Mouse (Mus musculus): Measurements from ENCODE around the gene Tmem255a.

The Tmem255a gene

GRCm38 (mm10) chrX:38251851-38252571 lies at the start of gene Tmem255a:
Gene Tmem255a (minus strand): TSS chrX:38252439.
- in situ Hi-C loops (cut with MboI; ENCODE audit: low pct_unique_long_range_greater_than_20kb in 1 of 2, low sequenced_read_pairs in 2 of 2, unreplicated experiment in 1 of 2) = no loop called here

- in situ Hi-C loops (cut with MboI; ENCODE audit: low pct_unique_long_range_greater_than_20kb in 1 of 2, low sequenced_read_pairs in 2 of 2, unreplicated experiment in 1 of 2) = no loop called here
Observed at GRCm38 (mm10) chrX:38259610-38260009, 7.4 kb upstream of the Tmem255a start.

DNA sequence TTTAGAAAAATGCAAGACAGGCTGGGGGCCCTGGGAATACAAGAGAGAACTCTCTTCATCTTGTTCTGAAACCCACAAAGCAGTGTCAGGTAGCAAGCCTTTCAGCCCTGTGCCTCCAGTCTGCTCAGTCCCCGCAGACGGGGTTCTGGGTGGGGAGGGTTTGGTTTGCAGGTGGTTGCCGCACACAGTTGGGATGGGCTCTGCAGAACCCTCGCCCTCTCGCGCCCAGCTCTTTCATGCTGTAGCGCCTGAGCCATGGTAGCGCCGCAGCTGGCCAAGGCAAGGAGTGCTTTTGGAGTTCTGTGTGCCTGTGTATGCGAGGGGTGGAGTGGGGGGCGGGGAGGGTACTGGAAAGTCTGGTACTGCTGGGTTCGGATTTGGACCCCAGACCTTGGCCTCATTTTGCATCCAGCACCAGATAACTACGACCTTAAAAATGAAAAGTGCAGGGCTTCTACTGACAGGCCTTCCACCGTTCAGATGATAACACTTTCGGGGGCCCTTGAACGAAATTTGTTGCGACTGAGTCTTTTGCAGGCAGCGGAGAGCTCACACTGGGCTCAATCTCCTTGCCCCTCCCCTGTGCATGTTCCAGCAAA lies 1.8 kb downstream of the Tmem255a start:
- in situ Hi-C loops (cut with MboI; ENCODE audit: low pct_unique_long_range_greater_than_20kb in 1 of 2, low sequenced_read_pairs in 2 of 2, unreplicated experiment in 1 of 2) = no loop called here

GRCm38 (mm10) chrX:38249640-38250351 lies 2.4 kb downstream of the Tmem255a start:
- in situ Hi-C loops (cut with MboI; ENCODE audit: low pct_unique_long_range_greater_than_20kb in 1 of 2, low sequenced_read_pairs in 2 of 2, unreplicated experiment in 1 of 2) = loop anchor here (25.0 kb wide), 6 partner anchors 88 to 413 kb away; partner anchors contain the start of gene C1galt1c1 (in 1 of the 2)

GRCm38 (mm10) chrX:38247601-38248000 lies 4.6 kb downstream of the Tmem255a start:
- in situ Hi-C loops (cut with MboI; ENCODE audit: low pct_unique_long_range_greater_than_20kb in 1 of 2, low sequenced_read_pairs in 2 of 2, unreplicated experiment in 1 of 2) = loop anchor here (25.0 kb wide), 6 partner anchors 90 to 415 kb away; partner anchors contain the start of gene C1galt1c1 (in 1 of the 2)

DNA sequence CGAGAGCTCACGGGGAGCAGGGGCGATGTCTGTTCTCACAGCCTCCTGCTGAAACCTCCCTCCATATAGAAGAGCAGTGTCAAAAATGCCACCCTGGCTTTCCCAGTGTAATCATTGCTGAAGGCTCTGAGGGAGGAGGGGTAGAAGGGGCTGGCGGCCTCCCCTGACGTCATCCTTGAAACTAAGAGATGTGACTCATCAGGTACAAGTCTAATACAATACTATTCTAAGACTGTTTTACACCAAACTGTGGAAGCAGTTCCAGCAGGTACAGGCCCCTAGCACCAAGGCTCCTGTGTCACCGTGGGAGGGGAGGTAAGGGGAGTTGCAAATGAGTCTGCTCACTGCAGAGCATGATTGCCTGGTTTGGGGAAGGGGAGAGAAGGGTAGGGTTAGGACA lies 5.1 kb downstream of the Tmem255a start:
- in situ Hi-C loops (cut with MboI; ENCODE audit: low pct_unique_long_range_greater_than_20kb in 1 of 2, low sequenced_read_pairs in 2 of 2, unreplicated experiment in 1 of 2) = loop anchor here (25.0 kb wide), 6 partner anchors 90 to 415 kb away; partner anchors contain the start of gene C1galt1c1 (in 1 of the 2)

DNA sequence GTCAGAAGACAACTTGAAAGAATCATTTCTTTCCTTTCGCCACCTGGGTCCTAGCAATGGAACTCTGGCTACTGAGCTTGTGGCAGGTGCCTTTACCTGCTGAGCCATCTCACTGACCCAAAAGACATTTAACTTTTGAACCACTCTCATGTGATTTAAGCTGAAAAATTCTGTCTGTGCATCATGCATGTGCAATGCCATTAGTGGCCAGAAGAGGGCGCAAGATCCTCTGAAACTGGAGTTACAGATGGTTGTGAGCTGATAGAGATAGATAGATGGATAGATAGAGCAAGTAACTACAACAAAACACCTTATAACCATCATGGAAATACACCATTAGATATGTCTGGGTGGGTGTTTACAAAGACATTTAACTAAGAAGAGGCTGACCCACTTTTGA lies 14.5 kb downstream of the Tmem255a start:
- in situ Hi-C loops (cut with MboI; ENCODE audit: low pct_unique_long_range_greater_than_20kb in 1 of 2, low sequenced_read_pairs in 2 of 2, unreplicated experiment in 1 of 2) = loop anchor here (10.0 to 25.0 kb wide), 7 partner anchors 100 to 425 kb away; partner anchors contain the start of gene C1galt1c1 (in 1 of the 2)

DNA sequence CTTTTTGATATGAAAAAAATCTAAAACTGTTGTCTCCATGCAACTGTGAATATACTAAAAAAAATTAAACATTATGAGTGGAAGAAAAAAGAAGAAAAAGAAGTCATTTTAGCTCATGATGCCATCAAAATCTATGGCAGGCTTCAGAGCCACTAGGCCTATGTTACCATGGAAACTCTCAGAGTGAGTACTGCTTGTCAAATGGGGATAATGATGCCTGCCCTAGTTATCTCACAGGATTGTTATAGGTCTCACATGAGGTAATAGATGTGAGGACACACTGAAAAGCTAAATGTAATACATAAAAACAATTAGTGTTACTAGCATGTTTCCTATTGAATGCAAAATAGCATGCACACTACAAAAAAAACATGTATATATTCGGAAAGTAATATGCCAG lies 22.4 kb downstream of the Tmem255a start:
- in situ Hi-C loops (cut with MboI; ENCODE audit: low pct_unique_long_range_greater_than_20kb in 1 of 2, low sequenced_read_pairs in 2 of 2, unreplicated experiment in 1 of 2) = loop anchor here (10.0 to 25.0 kb wide), 7 partner anchors 107 to 432 kb away; partner anchors contain the start of gene C1galt1c1 (in 1 of the 2)

- in situ Hi-C loops (cut with MboI; ENCODE audit: low pct_unique_long_range_greater_than_20kb in 1 of 2, low sequenced_read_pairs in 2 of 2, unreplicated experiment in 1 of 2) = no loop called here
Observed at GRCm38 (mm10) chrX:38222757-38223156, 29.5 kb downstream of the Tmem255a start.

GRCm38 (mm10) chrX:38217676-38217991 lies 34.6 kb downstream of the Tmem255a start:
- in situ Hi-C loops (cut with MboI; ENCODE audit: low pct_unique_long_range_greater_than_20kb in 1 of 2, low sequenced_read_pairs in 2 of 2, unreplicated experiment in 1 of 2) = no loop called here

GRCm38 (mm10) chrX:38216986-38217675 lies 35.1 kb downstream of the Tmem255a start:
- in situ Hi-C loops (cut with MboI; ENCODE audit: low pct_unique_long_range_greater_than_20kb in 1 of 2, low sequenced_read_pairs in 2 of 2, unreplicated experiment in 1 of 2) = no loop called here

- in situ Hi-C loops (cut with MboI; ENCODE audit: low pct_unique_long_range_greater_than_20kb in 1 of 2, low sequenced_read_pairs in 2 of 2, unreplicated experiment in 1 of 2) = no loop called here
Observed at GRCm38 (mm10) chrX:38207392-38207791, 44.8 kb downstream of the Tmem255a start.

DNA sequence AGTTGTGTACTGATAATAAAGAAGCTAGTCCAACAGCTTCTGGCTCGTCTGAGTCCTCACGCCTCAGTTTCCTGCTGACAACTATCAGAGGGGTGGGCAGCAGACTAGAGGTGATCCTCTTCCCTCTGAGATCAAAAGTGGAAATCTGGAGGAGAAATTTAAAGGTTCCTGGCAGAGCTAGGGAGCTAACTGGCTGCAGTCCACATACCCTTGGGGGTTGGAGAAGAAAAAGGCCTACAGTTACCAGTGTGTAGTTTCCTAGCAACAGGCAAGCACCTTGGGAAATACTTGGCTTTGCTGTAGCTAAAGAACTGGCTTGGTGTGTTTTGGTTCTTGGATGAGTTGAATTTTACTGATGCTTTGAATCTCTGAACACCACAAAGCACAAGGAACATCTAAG lies 50.4 kb downstream of the Tmem255a start:
- in situ Hi-C loops (cut with MboI; ENCODE audit: low pct_unique_long_range_greater_than_20kb in 1 of 2, low sequenced_read_pairs in 2 of 2, unreplicated experiment in 1 of 2) = no loop called here

- in situ Hi-C loops (cut with MboI; ENCODE audit: low pct_unique_long_range_greater_than_20kb in 1 of 2, low sequenced_read_pairs in 2 of 2, unreplicated experiment in 1 of 2) = no loop called here
Observed at GRCm38 (mm10) chrX:38190458-38190764, 61.8 kb downstream of the Tmem255a start.

DNA sequence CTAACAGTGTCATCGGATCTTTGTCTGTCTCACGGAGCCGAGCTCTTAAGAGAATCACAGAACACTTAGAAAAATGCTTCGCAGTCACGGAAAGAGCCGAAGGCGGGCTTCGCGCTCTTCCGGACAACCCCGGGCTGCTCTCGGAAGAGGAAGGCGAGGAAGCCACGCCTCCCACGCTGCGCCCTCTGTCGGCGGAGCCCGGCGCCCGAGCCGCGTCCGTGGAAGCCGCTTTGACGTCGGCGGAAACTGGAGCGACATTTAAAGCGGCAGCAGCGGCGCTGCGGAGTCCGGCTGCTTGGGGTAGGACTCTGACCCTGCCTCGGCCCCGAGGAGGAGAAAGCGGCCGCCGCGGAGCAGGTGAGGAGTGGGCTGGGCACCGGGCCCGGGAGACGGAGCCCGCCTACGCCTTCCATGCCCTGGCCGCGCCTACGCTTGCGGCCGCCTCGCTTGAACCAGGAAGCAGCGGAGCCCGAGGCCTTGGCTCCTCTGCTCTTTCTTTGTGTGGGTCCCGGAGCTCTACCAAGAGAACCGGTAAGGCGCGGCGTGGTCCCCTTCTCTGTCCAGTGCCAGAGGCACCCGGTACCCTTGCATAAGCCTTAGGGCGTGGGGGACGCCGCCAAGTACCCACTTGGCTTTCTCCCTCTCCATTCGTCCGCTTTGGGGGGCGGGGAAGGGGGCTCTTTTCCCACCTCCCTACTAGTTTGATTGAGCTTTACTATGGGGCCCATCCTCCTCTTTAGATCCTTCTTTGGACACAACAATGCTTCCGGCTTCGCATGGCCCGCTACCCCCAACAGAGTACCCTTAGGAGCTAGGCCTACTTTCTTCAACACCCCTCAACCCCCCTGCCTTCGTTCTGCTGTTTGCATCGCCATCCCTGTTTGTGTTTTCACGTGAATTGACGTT lies 62.4 kb downstream of the Tmem255a start, which contains the start of gene Zbtb33:
Gene Zbtb33, plus strand, starts transcription at position 242 of the 906 bp plus-strand sequence.
- in situ Hi-C loops (cut with MboI; ENCODE audit: low pct_unique_long_range_greater_than_20kb in 1 of 2, low sequenced_read_pairs in 2 of 2, unreplicated experiment in 1 of 2) = no loop called here

DNA sequence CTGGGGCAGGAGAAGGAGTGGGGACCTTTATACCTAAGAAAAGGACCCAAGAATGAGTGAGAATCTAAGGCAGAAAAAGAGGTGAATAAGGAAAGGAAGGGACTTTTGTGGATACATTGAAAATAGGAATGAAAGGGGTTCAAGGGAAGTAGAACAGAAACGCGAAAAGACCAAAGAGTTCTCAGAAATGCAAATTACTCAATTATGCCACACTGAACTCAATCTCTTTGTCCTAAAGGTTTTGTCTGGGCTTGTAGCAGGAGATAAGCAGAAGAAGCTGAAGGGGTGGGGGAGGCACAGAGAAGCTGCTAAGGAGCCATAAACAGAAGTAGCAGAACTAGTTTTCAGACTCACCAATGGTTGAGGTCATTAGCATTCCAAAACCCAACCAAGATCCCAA lies 66.7 kb downstream of the Tmem255a start:
- in situ Hi-C loops (cut with MboI; ENCODE audit: low pct_unique_long_range_greater_than_20kb in 1 of 2, low sequenced_read_pairs in 2 of 2, unreplicated experiment in 1 of 2) = no loop called here

DNA sequence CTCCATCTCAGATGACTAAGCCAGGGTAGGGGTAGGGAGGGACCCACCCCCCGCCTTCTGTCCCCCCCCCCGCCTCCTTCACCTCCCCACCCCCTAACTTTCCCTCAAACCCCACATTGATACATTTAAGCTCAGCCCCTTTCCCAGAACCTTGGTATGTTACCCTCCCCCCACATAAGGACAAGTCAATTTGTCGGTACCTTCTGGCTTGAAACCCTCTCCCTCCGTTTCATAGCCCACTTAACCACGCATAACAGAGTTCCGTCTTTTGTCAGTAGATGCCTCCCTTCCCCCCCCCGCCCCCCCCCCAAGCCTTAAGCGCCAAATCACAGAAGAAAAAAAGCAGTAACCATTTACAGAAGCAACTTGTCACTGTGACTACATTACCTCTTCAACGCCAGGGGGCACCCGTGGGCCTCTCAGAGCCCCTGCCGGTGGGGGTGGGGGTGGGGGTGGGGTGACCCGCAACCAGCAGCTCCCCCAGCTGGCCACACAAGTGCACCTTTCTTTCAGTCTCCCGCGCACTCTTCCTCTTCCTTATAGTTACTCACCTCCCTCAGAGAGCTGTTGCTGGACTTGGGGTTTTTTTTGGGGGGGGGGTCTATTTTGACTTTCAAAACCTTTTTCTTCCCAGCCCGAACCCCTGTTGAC lies 70.5 kb downstream of the Tmem255a start:
- in situ Hi-C loops (cut with MboI; ENCODE audit: low pct_unique_long_range_greater_than_20kb in 1 of 2, low sequenced_read_pairs in 2 of 2, unreplicated experiment in 1 of 2) = no loop called here

Measured in mouse embryonic stem cell (cell line).